Mouse (Mus musculus) kidney, embryonic 14.5 days (tissue): ENCODE results near the gene Trpc5os. TPM values are rescaled to one million over a fixed set of nuclear protein-coding genes. Genes with fewer than 3 reads are reported as not detected.

Source experiments
- polyA plus RNA-seq: library from polyadenylated mRNA; unstranded; fragments of >200 nt; fragmentation: Nextera tagmentation; extraction: Ambion mirVana; gene quantifications from 2 replicates; pipeline ENCODE4 v1.2.1, GENCODE M21; 2014

Gene Trpc5os
- polyA plus RNA-seq, 1 experiment from 2014 or later = not detected

Other genes starting within 250 kb of the Trpc5os start
- gene Alg13, start 138.8 kb upstream of the Trpc5os start, polyA plus RNA-seq = 34.1 and 35.3 TPM in 2 replicates
- 0.07 and 0.13 TPM in 2 replicates for gene Trpc5, start 231.6 kb downstream of the Trpc5os start, polyA plus RNA-seq
- gene Rtl4, start 232.3 kb downstream of the Trpc5os start, polyA plus RNA-seq = 0.29 and 0.30 TPM in 2 replicates